Mouse (Mus musculus): ENCODE measurements around the gene Rhbdf1. TPM values are rescaled to one million over a fixed set of nuclear protein-coding genes. Genes with fewer than 3 reads are reported as not detected.

Rhbdf1 gene
- polyA plus RNA-seq, 1 experiment from 2014 or later = 35.8 TPM

GRCm38 (mm10) chr11:32200075-32200601, 22.0 kb downstream of the Rhbdf1 start, which contains the start of gene Il9r:
TSS of gene Il9r (minus strand) at chr11:32200279.
- Histone ChIP-seq H3K4me1 (replicated peaks; ENCODE audit: control insufficient read depth, insufficient read depth) (no peaks in the 10 kb centered on the region), H3K9me3 (ENCODE audit: control insufficient read depth, low read length) (no peaks in the 10 kb centered on the region), H3K36me3 (ENCODE audit: control insufficient read depth, insufficient read depth, low read length) (no peaks in the 10 kb centered on the region), H3K4me2 (replicated peaks; ENCODE audit: low read depth) (no peak within 1 kb of the TSS), H3K9ac (ENCODE audit: low read length) (no peak within 1 kb of the TSS), H3K27me3 (ENCODE audit: control insufficient read depth, insufficient read depth, low read length) (no peaks in the 10 kb centered on the region), H3K27ac (replicated peaks) (no peak within 1 kb of the TSS), H3K4me3 (ENCODE audit: low read depth, low read length) (no peak within 1 kb of the TSS)
- 63% methylated on average over 10 of the region's 10 CpGs for WGBS
- DNase-seq (ENCODE audit: low spot score) (no peak), ATAC-seq (ENCODE audit: low FRiP score, low TSS enrichment) (no peak)
- TF ChIP-seq EP300 (optimal IDR thresholded peaks at IDR 0.05) (no peak), CTCF (IDR thresholded peaks at IDR 0.05; ENCODE audit: low read depth) (no peak)

DNA sequence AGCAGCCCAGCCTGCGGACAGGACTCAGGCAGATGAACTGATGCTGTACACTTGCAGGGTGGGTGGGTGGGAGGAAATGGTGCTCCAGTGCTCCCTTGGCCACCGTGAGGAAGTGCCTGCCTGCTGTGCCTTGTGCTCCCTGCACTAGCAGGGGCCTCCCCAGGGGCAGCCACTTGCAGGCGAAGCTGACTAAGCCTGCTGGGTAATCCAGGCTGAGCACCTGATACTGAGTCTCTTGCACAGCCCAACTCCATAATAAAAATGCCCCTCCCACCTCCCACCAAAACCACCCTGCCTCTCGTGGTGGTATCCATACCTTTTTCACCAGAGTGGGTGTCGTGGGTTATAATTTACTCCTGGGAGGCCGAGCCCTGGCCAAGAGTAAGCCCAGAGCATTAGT, 22.9 kb downstream of the Rhbdf1 start:
- H3K4me1 ChIP-seq (replicated peaks; ENCODE audit: control insufficient read depth, insufficient read depth) = no peaks in the 10 kb centered on the region
- H3K27me3 ChIP-seq (ENCODE audit: control insufficient read depth, insufficient read depth, low read length) = no peaks in the 10 kb centered on the region
- ATAC-seq (ENCODE audit: low FRiP score, low TSS enrichment) (no peak), DNase-seq (ENCODE audit: low spot score) (no peak)
- H3K9me3 ChIP-seq (ENCODE audit: control insufficient read depth, low read length) = no peaks in the 10 kb centered on the region
- no peak for TF ChIP-seq CTCF (IDR thresholded peaks at IDR 0.05; ENCODE audit: low read depth)
- TF ChIP-seq EP300 (optimal IDR thresholded peaks at IDR 0.05) = no peak
- no peaks in the 10 kb centered on the region for H3K36me3 ChIP-seq (ENCODE audit: control insufficient read depth, insufficient read depth, low read length)
- H3K9ac ChIP-seq (ENCODE audit: low read length) = no peak overlapping the region
- no peak overlapping the region for H3K4me3 ChIP-seq (ENCODE audit: low read depth, low read length)
- WGBS = 49% methylated on average over 6 of the region's 6 CpGs
- H3K27ac ChIP-seq (replicated peaks) = no peak overlapping the region
- no peak overlapping the region for H3K4me2 ChIP-seq (replicated peaks; ENCODE audit: low read depth)

- no peaks in the 10 kb centered on the region for H3K9me3 ChIP-seq (ENCODE audit: control insufficient read depth, low read length)
- WGBS = 73% methylated on average over 14 of the region's 14 CpGs
- no peaks in the 10 kb centered on the region for H3K4me1 ChIP-seq (replicated peaks; ENCODE audit: control insufficient read depth, insufficient read depth)
- H3K9ac ChIP-seq (ENCODE audit: low read length) = no peak overlapping the region
- no peaks in the 10 kb centered on the region for H3K36me3 ChIP-seq (ENCODE audit: control insufficient read depth, insufficient read depth, low read length)
- H3K27ac ChIP-seq (replicated peaks) = no peak overlapping the region
- no peak for ATAC-seq (ENCODE audit: low FRiP score, low TSS enrichment)
- no peak overlapping the region for H3K4me3 ChIP-seq (ENCODE audit: low read depth, low read length)
- no peaks in the 10 kb centered on the region for H3K27me3 ChIP-seq (ENCODE audit: control insufficient read depth, insufficient read depth, low read length)
- DNase-seq (ENCODE audit: low spot score) = no peak
- TF ChIP-seq CTCF (IDR thresholded peaks at IDR 0.05; ENCODE audit: low read depth) = no peak
- no peak for TF ChIP-seq EP300 (optimal IDR thresholded peaks at IDR 0.05)
- H3K4me2 ChIP-seq (replicated peaks; ENCODE audit: low read depth) = no peak overlapping the region
Measured at GRCm38 (mm10) chr11:32198256-32198955, 23.7 kb downstream of the Rhbdf1 start.

DNA sequence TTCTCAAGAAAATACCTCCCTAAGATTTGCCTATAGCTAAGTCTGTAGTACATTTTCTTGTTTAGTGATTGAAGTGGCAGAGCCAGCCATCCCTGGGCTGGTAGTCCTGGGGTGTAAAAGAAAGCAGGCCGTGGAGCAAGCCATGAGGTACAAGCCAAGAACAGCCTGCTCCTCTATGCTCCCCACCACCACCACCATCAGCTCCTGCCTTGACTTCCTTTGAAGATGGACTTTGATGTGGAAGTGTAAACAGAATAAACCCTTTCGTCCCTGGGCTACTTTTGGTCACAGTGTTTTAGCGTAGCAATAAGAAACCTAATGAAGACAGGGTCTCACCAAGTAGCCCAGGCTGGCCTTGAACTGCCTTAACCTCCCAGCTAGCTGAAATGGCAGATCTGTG, 24.3 kb downstream of the Rhbdf1 start:
- DNase-seq (ENCODE audit: low spot score) = no peak
- 50% methylated on average over 3 of the region's 3 CpGs for WGBS
- Histone ChIP-seq H3K9ac (ENCODE audit: low read length) (no peak overlapping the region), H3K4me1 (replicated peaks; ENCODE audit: control insufficient read depth, insufficient read depth) (no peaks in the 10 kb centered on the region), H3K36me3 (ENCODE audit: control insufficient read depth, insufficient read depth, low read length) (no peaks in the 10 kb centered on the region), H3K4me3 (ENCODE audit: low read depth, low read length) (no peak overlapping the region), H3K27ac (replicated peaks) (no peak overlapping the region), H3K4me2 (replicated peaks; ENCODE audit: low read depth) (no peak overlapping the region), H3K27me3 (ENCODE audit: control insufficient read depth, insufficient read depth, low read length) (no peaks in the 10 kb centered on the region), H3K9me3 (ENCODE audit: control insufficient read depth, low read length) (no peaks in the 10 kb centered on the region)
- no peak for TF ChIP-seq EP300 (optimal IDR thresholded peaks at IDR 0.05)
- no peak for TF ChIP-seq CTCF (IDR thresholded peaks at IDR 0.05; ENCODE audit: low read depth)
- ATAC-seq (ENCODE audit: low FRiP score, low TSS enrichment) = no peak

DNA sequence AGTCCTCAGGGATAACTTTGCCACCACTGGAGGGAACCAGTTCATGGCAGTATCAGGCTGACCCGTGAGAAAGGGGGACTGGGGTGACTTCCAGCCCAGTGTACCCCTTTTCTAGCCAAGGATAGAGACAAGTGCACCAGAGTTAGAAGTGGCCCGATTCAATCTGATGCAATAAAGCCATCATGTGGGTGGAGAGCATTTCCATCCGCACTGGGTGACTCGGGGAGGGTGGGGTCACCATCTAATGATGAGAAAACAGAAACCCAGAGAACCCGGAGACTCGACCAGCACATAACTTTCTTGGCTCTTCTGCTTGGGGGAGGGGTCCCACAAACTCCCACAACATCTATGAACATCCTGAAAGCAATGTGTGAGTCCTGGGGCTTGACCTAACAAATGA, 25.4 kb downstream of the Rhbdf1 start:
- Histone ChIP-seq H3K4me2 (replicated peaks; ENCODE audit: low read depth) (no peak overlapping the region), H3K4me3 (ENCODE audit: low read depth, low read length) (no peak overlapping the region), H3K27me3 (ENCODE audit: control insufficient read depth, insufficient read depth, low read length) (no peaks in the 10 kb centered on the region), H3K27ac (replicated peaks) (no peak overlapping the region), H3K9me3 (ENCODE audit: control insufficient read depth, low read length) (no peaks in the 10 kb centered on the region), H3K9ac (ENCODE audit: low read length) (no peak overlapping the region), H3K36me3 (ENCODE audit: control insufficient read depth, insufficient read depth, low read length) (no peaks in the 10 kb centered on the region), H3K4me1 (replicated peaks; ENCODE audit: control insufficient read depth, insufficient read depth) (no peaks in the 10 kb centered on the region)
- no peak for ATAC-seq (ENCODE audit: low FRiP score, low TSS enrichment)
- DNase-seq (ENCODE audit: low spot score) = no peak
- TF ChIP-seq CTCF (IDR thresholded peaks at IDR 0.05; ENCODE audit: low read depth) (no peak), EP300 (optimal IDR thresholded peaks at IDR 0.05) (no peak)
- WGBS = 58% methylated on average over 6 of the region's 6 CpGs

- Histone ChIP-seq H3K27ac (replicated peaks) (no peak overlapping the region), H3K4me3 (ENCODE audit: low read depth, low read length) (no peak overlapping the region), H3K9me3 (ENCODE audit: control insufficient read depth, low read length) (no peaks in the 10 kb centered on the region), H3K9ac (ENCODE audit: low read length) (no peak overlapping the region), H3K4me2 (replicated peaks; ENCODE audit: low read depth) (no peak overlapping the region), H3K4me1 (replicated peaks; ENCODE audit: control insufficient read depth, insufficient read depth) (no peaks in the 10 kb centered on the region), H3K36me3 (ENCODE audit: control insufficient read depth, insufficient read depth, low read length) (no peaks in the 10 kb centered on the region), H3K27me3 (ENCODE audit: control insufficient read depth, insufficient read depth, low read length) (no peaks in the 10 kb centered on the region)
- 0 out of 2 replicates have a peak, but pooled peaks have one; percentile 19 for ATAC-seq (ENCODE audit: low FRiP score, low TSS enrichment)
- no peak for DNase-seq (ENCODE audit: low spot score)
- WGBS = 35% methylated on average over 11 of the region's 11 CpGs
- TF ChIP-seq EP300 (optimal IDR thresholded peaks at IDR 0.05) (no peak), CTCF (IDR thresholded peaks at IDR 0.05; ENCODE audit: low read depth) (no peak)
Measured at GRCm38 (mm10) chr11:32195867-32196540, 26.1 kb downstream of the Rhbdf1 start.
